Mouse (Mus musculus) forebrain, embryonic 16.5 days (tissue): ENCODE measurements around the gene Spint2. TPM values are rescaled to one million over a fixed set of nuclear protein-coding genes. Genes with fewer than 3 reads are reported as not detected.

Experiments used
- ATAC-seq: fragments of 200-750 bp; cut with Nextera tagmentation; 2 replicates; pipeline ENCODE4 v1.8.0; 2017; ENCODE audit warnings: mild to moderate bottlenecking, moderate library complexity
- H3K27ac ChIP-seq: fragments of 300-500 bp; sonication (generic); 2 replicates; pipeline ENCODE4 v1.5.1; 2014; ENCODE audit warnings: low read length, control low read depth
- H3K27me3 ChIP-seq: fragments of 300-500 bp; sonication (generic); replicated peaks from 2 replicates; pipeline ENCODE4 v1.6.1; 2014; ENCODE audit warnings: low read length; ENCODE audit not compliant: control insufficient read depth, insufficient read depth
- H3K36me3 ChIP-seq: fragments of 300-500 bp; sonication (generic); 2 replicates; pipeline ENCODE4 v1.6.1; 2014; ENCODE audit not compliant: control insufficient read depth, insufficient read depth
- H3K4me1 ChIP-seq: fragments of 300-500 bp; sonication (generic); replicated peaks from 2 replicates; pipeline ENCODE4 v1.6.1; 2014; ENCODE audit warnings: low read length; ENCODE audit not compliant: control insufficient read depth, insufficient read depth
- H3K4me2 ChIP-seq: fragments of 300-500 bp; sonication (generic); 2 replicates; pipeline ENCODE4 v1.6.1; 2014; ENCODE audit warnings: mild to moderate bottlenecking, low read length, control low read depth
- H3K4me3 ChIP-seq: fragments of 300-500 bp; sonication (generic); replicated peaks from 2 replicates; pipeline ENCODE4 v1.5.1; 2014; ENCODE audit warnings: mild to moderate bottlenecking, low read length, control low read depth
- H3K9ac ChIP-seq: fragments of 300-500 bp; sonication (generic); replicated peaks from 2 replicates; pipeline ENCODE4 v1.6.1; 2014; ENCODE audit warnings: low read depth, low read length, control low read depth
- H3K9me3 ChIP-seq: fragments of 300-500 bp; sonication (generic); 2 replicates; pipeline ENCODE4 v1.6.1; 2016; ENCODE audit warnings: low read length; ENCODE audit not compliant: control insufficient read depth
- whole genome bisulfite sequencing: fragments of 180-500 bp; shearing (Covaris S2); extraction: QIAGEN DNeasy Blood & Tissue Kit; methylation state at CpG from one replicate; pipeline ENCODE4 v1.1.7; 2014; 5-methylcytosine and 5-hydroxymethylcytosine counted together
- polyA plus RNA-seq: library from polyadenylated mRNA; unstranded; fragments of >200 nt; fragmentation: Nextera tagmentation; extraction: Ambion mirVana; gene quantifications from 2 replicates; pipeline ENCODE4 v1.2.1, GENCODE M21; 2015

The Spint2 gene
- polyA plus RNA-seq, result 39.9 and 50.9 TPM in 2 replicates

DNA sequence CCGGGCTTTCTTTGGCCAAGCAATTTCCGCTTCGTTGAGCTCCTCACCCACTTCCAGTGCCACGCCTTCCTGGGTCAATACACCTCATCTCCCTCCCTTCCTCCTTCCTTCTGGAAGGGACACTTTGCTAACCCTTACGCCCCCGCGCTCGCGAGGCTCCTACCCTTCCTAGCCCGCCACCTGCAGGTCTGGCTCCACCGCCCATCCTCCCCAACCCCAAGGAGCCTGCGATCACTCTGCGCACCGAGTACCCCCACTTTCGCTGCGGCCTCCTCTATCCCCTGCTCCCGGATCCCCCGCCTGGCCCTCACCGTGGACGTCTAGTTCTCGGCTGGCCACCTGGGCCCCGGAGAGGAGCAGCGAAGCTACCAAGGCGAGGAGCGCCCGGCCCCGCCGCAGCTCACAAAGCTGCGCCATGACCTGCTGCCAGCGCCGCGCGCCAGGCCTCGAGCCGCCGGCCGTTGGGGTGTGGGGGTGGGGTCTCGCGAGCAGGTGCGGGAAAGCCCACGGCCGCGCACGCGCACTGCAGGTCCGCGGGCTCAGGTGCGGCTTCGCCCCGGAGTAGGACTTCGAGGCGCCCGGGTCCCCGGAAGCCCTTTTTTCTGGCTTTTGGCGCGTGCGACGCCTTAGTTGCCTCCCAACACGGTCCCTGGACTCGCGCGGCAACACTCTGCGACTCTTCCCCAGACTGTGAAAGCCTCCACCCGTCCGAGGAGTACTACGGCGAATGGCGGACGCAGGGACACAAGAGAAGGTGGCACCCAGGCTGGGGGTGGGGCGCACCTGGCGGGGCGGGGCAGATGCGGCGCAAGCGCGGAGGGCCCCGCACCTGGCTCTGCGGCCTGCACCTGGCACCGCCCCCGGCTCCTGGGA lies at the start of gene Spint2:
Gene Spint2 (minus strand): TSS at position 712 of the 873 bp plus-strand sequence.
- Histone ChIP-seq H3K36me3 (no peaks in the 10 kb centered on the region), H3K27me3 (peaks cover 9% of the 10 kb centered on the region; the same call in 1 of the 2 replicates), H3K9ac (peak within 1 kb of the TSS; percentile 76), H3K27ac (no peak within 1 kb of the TSS), H3K4me1 (peaks cover 17% of the 10 kb centered on the region), H3K4me2 (peak within 1 kb of the TSS; percentile 99), H3K4me3 (peak within 1 kb of the TSS; percentile 68), H3K9me3 (no peaks in the 10 kb centered on the region)
- ATAC-seq, result peak; percentile 58
- WGBS, result under 1% methylated on average over 74 of the region's 80 CpGs

GRCm38 (mm10) chr7:29328984-29329383 lies 47.3 kb upstream of the Spint2 start:
- H3K4me3 ChIP-seq, result no peak overlapping the region
- WGBS, result 92% methylated on average over 16 of the region's 16 CpGs
- H3K4me2 ChIP-seq, result no peak overlapping the region
- peaks cover 12% of the 10 kb centered on the region for H3K36me3 ChIP-seq
- H3K9me3 ChIP-seq, result no peaks in the 10 kb centered on the region
- no peak overlapping the region for H3K27ac ChIP-seq
- H3K9ac ChIP-seq, result no peak overlapping the region
- no peak for ATAC-seq
- H3K4me1 ChIP-seq, result peaks cover 1% of the 10 kb centered on the region; the same call in 1 of the 2 replicates
- H3K27me3 ChIP-seq, result no peaks in the 10 kb centered on the region

DNA sequence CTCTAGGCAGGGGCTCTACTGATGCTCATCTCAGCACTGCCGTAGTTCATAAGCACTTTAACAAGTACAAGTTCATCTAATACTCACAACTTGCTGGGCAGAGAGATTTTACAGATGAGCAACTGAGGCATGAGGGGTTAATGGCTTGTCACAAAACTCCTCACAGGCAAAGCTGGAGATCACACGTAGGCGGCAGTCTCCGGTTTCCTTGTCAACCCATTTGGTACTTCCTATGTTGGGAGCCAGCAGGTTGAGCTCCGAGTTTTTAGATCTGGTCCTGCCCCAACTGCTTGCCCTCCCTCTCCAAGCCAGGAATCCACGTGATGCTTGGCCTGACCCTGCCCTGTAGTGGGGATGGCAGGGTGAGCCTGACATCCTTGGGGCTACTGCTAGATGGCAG lies 45.4 kb upstream of the Spint2 start:
- no peak for ATAC-seq
- 92% methylated on average over 6 of the region's 6 CpGs for WGBS
- no peaks in the 10 kb centered on the region for H3K9me3 ChIP-seq
- no peak overlapping the region for H3K27ac ChIP-seq
- no peaks in the 10 kb centered on the region for H3K27me3 ChIP-seq
- H3K4me1 ChIP-seq, result no peaks in the 10 kb centered on the region
- no peak overlapping the region for H3K9ac ChIP-seq
- no peak overlapping the region for H3K4me3 ChIP-seq
- peaks cover 14% of the 10 kb centered on the region for H3K36me3 ChIP-seq
- H3K4me2 ChIP-seq, result no peak overlapping the region

DNA sequence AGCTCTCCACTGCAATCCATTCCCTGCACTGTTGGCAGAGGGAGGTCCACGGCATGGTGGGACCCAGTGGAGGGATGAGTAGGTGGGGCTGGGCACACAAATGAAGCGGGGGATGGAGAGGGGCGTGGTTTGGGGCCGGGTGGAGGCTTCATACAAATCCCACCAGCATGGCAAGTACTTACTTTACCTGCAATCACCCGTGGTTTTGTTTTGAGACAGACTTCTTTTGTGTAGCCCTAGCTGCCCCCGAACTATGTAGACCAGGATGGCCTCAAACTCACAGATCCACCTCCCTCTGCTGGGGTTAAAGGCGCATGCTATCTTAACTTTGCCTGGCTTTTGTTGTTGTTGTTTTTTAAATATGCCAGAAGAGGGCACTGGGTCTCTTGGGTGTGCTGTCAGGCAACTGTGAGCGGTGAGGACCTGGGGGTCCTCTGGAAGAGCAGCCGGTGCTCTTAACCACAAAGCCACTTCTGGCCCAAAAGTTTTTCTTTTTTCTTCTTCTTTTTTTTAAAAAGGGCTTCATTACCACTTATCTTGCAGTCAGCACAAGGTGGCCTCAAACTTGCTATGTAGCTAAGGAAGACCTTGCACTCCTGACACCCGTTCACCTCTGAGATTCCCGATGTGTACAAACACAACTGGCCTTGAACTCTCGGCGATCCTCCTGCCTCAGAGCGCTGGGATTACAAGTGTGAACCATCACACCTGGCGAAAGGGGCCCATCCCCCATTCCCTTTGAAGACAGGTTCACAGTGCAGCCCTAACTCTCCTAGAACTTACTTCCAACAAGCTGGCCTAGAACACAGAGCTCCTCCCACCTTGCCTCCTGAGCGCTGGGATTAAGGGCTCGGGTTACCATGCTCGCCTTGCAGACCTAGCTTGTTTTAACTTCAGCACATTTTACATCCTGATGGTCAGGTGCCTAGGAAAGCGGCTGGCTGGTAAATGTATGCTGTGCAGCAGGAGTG lies 37.9 kb upstream of the Spint2 start:
- ATAC-seq, result no peak
- no peak overlapping the region for H3K9ac ChIP-seq

GRCm38 (mm10) chr7:29318115-29318911 lies 36.6 kb upstream of the Spint2 start:
- H3K36me3 ChIP-seq, result 0 out of 2 replicates have a peak, but pooled peaks cover 2% of the 10 kb centered on the region
- H3K27me3 ChIP-seq, result no peaks in the 10 kb centered on the region
- H3K27ac ChIP-seq, result peak overlapping the region; percentile 95
- no peaks in the 10 kb centered on the region for H3K9me3 ChIP-seq
- 3% methylated on average over 18 of the region's 18 CpGs for whole genome bisulfite sequencing
- H3K4me3 ChIP-seq, result no peak overlapping the region; the same call in 1 of the 2 replicates
- peak; percentile 6 for ATAC-seq
- H3K4me2 ChIP-seq, result peak overlapping the region; percentile 46
- peaks cover 73% of the 10 kb centered on the region for H3K4me1 ChIP-seq
- peak overlapping the region; percentile 30 for H3K9ac ChIP-seq

More for the DNA sequence above, 37.9 kb upstream of the Spint2 start:
- peak overlapping the region; percentile 95 for H3K27ac ChIP-seq
- peaks cover 2% of the 10 kb centered on the region; the same call in 1 of the 2 replicates for H3K36me3 ChIP-seq
- H3K4me3 ChIP-seq, result no peak overlapping the region
- no peaks in the 10 kb centered on the region for H3K27me3 ChIP-seq
- H3K4me1 ChIP-seq, result peaks cover 60% of the 10 kb centered on the region
- H3K4me2 ChIP-seq, result peak overlapping the region; percentile 46
- 8% methylated on average over 19 of the region's 19 CpGs for WGBS
- H3K9me3 ChIP-seq, result no peaks in the 10 kb centered on the region

DNA sequence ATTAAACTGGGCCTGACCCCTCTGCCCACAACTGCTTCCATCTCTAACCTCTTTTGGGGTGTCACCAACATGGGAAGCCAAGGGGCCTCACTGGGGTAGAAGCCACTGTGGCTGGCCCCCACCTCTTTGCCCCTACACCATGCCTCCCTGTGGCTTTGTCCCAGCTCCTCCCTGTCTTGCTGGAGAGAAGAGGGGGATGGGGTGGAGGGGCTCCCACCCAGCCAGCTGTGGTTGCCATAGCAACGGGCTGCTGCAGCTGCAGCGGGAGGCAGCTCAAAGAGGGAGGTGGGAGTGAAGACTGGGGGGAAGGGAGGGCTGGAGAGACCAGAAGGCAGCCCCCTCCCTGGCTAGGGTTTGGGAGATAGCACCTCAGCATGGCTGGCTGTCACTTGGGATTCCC lies 35.8 kb upstream of the Spint2 start:
- H3K4me2 ChIP-seq, result peak overlapping the region; percentile 46
- 0 out of 2 replicates have a peak, but pooled peaks cover 2% of the 10 kb centered on the region for H3K36me3 ChIP-seq
- peaks cover 80% of the 10 kb centered on the region for H3K4me1 ChIP-seq
- H3K9ac ChIP-seq, result peak overlapping the region; percentile 52
- H3K27ac ChIP-seq, result peak overlapping the region; percentile 95
- peak; percentile 54 for ATAC-seq
- H3K9me3 ChIP-seq, result no peaks in the 10 kb centered on the region
- no peaks in the 10 kb centered on the region for H3K27me3 ChIP-seq
- WGBS, result 0% methylated on average over 2 of the region's 2 CpGs
- peak overlapping the region; percentile 1; the same call in 1 of the 2 replicates for H3K4me3 ChIP-seq

- peak overlapping the region; percentile 46 for H3K4me2 ChIP-seq
- H3K27ac ChIP-seq, result peak overlapping the region; percentile 95
- H3K4me3 ChIP-seq, result peak overlapping the region; percentile 1; the same call in 1 of the 2 replicates
- peak overlapping the region; percentile 19; the same call in 1 of the 2 replicates for H3K9ac ChIP-seq
- 0 out of 2 replicates have a peak, but pooled peaks cover 4% of the 10 kb centered on the region for H3K36me3 ChIP-seq
- H3K4me1 ChIP-seq, result peaks cover 84% of the 10 kb centered on the region
- no peaks in the 10 kb centered on the region for H3K9me3 ChIP-seq
- no peaks in the 10 kb centered on the region for H3K27me3 ChIP-seq
- ATAC-seq, result peak; percentile 51
- WGBS, result 3% methylated on average over 9 of the region's 10 CpGs
Observed at GRCm38 (mm10) chr7:29316976-29317375, 35.3 kb upstream of the Spint2 start.

DNA sequence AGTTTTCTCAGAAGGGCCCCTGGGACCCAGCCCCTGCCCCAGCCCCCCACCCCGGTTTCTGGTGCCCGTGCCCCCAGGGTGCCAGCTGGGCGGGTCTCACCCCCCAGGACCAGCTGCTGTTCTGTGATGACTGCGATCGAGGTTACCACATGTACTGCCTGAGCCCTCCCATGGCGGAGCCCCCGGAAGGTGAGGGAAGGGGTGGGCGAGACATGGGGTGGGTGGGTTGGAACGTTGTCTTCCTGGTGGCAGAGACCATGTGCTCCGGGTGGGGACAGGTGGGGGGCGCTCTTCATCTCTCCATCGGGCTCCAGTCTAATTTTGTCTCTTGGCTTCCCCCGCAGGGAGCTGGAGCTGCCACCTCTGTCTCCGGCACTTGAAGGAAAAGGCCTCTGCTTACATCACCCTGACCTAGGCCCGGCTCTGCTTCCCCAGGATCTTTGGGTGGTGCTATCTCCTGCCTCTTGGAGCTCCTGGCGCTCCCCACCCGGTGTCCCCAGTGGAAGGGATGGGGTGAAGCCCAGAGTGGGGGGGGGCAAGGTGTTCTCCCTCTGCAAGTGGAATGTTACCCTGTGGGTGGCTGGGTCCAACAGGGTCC lies 34.5 kb upstream of the Spint2 start:
- H3K4me3 ChIP-seq, result no peak overlapping the region
- peak overlapping the region; percentile 15; the same call in 1 of the 2 replicates for H3K4me2 ChIP-seq
- H3K27ac ChIP-seq, result peak overlapping the region; percentile 95
- 56% methylated on average over 17 of the region's 17 CpGs for WGBS
- peaks cover 6% of the 10 kb centered on the region for H3K36me3 ChIP-seq
- H3K9me3 ChIP-seq, result no peaks in the 10 kb centered on the region
- no peak for ATAC-seq
- peaks cover 84% of the 10 kb centered on the region for H3K4me1 ChIP-seq
- peak overlapping the region; percentile 2; the same call in 1 of the 2 replicates for H3K9ac ChIP-seq
- no peaks in the 10 kb centered on the region for H3K27me3 ChIP-seq
